17 mouse cellular contexts compared by ENCODE assay signal in the genomic region with DNA sequence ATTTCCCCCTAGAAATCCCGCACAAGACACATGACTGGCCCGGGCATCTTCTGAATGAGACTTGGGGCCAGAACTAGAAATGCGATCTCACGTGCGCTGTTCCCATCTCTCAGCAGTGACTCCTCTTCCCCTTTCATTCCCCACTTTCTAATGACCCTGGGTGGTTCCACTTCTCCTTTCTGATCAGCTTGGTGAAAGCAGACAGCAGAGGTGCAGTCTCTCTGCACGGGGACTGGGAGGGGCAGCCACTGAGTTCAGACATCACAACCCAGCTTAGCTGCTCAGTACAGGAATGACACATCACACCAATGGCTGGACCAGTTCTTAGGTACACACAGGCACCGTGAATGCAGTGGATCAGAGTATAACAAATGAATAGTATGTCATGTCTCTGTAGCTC. TPM values are rescaled to one million over a fixed set of nuclear protein-coding genes. Genes with fewer than 3 reads are reported as not detected.
DNase-seq lines count a peak whose midpoint lies in the region; ATAC-seq and TF ChIP-seq lines count a peak whose summit lies in the region.
"Had no signal": no experiment of that assay in that cellular context is flagged by ENCODE, and none has a peak within 500 bp of the region (broad histone marks: within the 10 kb centered on the region; RNA-seq: fewer than 3 reads in every experiment).

No protein-coding gene starts in this region.

- no peak overlapping the region for H3K9ac ChIP-seq in liver, adult 2 months (ENCODE audit: low read depth, low read length)
- H3K9ac ChIP-seq in liver, embryonic 11.5 days (ENCODE audit: low read depth, low read length): no peak overlapping the region
- H3K9ac ChIP-seq in CH12.LX (ENCODE audit: insufficient read depth, low read depth): no peak overlapping the region
- H3K9ac ChIP-seq in midbrain, embryonic 16.5 days (ENCODE audit: low read depth, low read length): no peak overlapping the region
- H3K9ac ChIP-seq: forebrain, embryonic 13.5 days; heart, embryonic 15.5 days; limb, embryonic 12.5 days; neural tube, embryonic 13.5 days had no signal

- no peak; the same call in 1 of the 2 replicates for TF ChIP-seq RAD21 in CH12.LX (IDR thresholded peaks at IDR 0.05; ENCODE audit: low read depth, low read length)

- no peak overlapping the region for H3K27ac ChIP-seq in liver, adult 2 months (replicated peaks; ENCODE audit: insufficient read depth, low read depth, low read length)
- H3K27ac ChIP-seq in liver, embryonic 11.5 days (ENCODE audit: low read depth, low read length): no peak overlapping the region
- peak overlapping the region; percentile 29; the same call in 1 of the 2 replicates for H3K27ac ChIP-seq in CH12.LX (ENCODE audit: insufficient read depth, low read depth)
- H3K27ac ChIP-seq in midbrain, embryonic 16.5 days (ENCODE audit: low read length): no peak overlapping the region
- H3K27ac ChIP-seq: forebrain, embryonic 13.5 days; heart, embryonic 15.5 days; hindbrain, embryonic 10.5 days; limb, embryonic 12.5 days; neural tube, embryonic 13.5 days had no signal

- dilution Hi-C loops in CH12.LX (cut with MboI; ENCODE audit: extremely low pct_ligation_motif_present, extremely low pct_unique_long_range_greater_than_20kb, low sequenced_read_pairs): no loop called here

- TF ChIP-seq EP300 in CH12.LX (IDR thresholded peaks at IDR 0.05; ENCODE audit: low read length): peak; percentile 97

- H3K4me1 ChIP-seq in liver, adult 2 months (ENCODE audit: control insufficient read depth, insufficient read depth, low read length): no peaks in the 10 kb centered on the region
- no peaks in the 10 kb centered on the region for H3K4me1 ChIP-seq in liver, embryonic 11.5 days (replicated peaks; ENCODE audit: control insufficient read depth, insufficient read depth, low read length)
- H3K4me1 ChIP-seq in CH12.LX (ENCODE audit: control insufficient read depth in 1 of 2, insufficient read depth in 2 of 2): peaks cover 34 to 67% of the 10 kb centered on the region in 2 experiments
- peaks cover 3% of the 10 kb centered on the region; the same call in 1 of the 2 replicates for H3K4me1 ChIP-seq in midbrain, embryonic 16.5 days (ENCODE audit: control insufficient read depth, insufficient read depth, low read length)

- no peaks in the 10 kb centered on the region for H3K27me3 ChIP-seq in liver, adult 2 months (ENCODE audit: control insufficient read depth, insufficient read depth, low read length)
- no peaks in the 10 kb centered on the region for H3K27me3 ChIP-seq in liver, embryonic 11.5 days (replicated peaks; ENCODE audit: control insufficient read depth, insufficient read depth, low read length)
- no peaks in the 10 kb centered on the region for H3K27me3 ChIP-seq in CH12.LX (replicated peaks)
- H3K27me3 ChIP-seq in midbrain, embryonic 16.5 days (ENCODE audit: control insufficient read depth, insufficient read depth, low read depth, low read length): no peaks in the 10 kb centered on the region
- H3K27me3 ChIP-seq: heart, embryonic 15.5 days had no signal

- 77% methylated on average over 7 of the region's 7 CpGs for WGBS in liver, adult 2 months
- 56% methylated on average over 7 of the region's 7 CpGs for WGBS in liver, embryonic 11.5 days
- 87% methylated on average over 7 of the region's 7 CpGs for WGBS in midbrain, embryonic 16.5 days

- H3K9me3 ChIP-seq in liver, embryonic 11.5 days (ENCODE audit: control insufficient read depth, low read length): no peaks in the 10 kb centered on the region
- peaks cover 2% of the 10 kb centered on the region for H3K9me3 ChIP-seq in CH12.LX (replicated peaks; ENCODE audit: low read length)
- no peaks in the 10 kb centered on the region for H3K9me3 ChIP-seq in midbrain, embryonic 16.5 days (replicated peaks; ENCODE audit: control insufficient read depth, low read length, poor library complexity, severe bottlenecking)
- H3K9me3 ChIP-seq: forebrain, embryonic 13.5 days; heart, embryonic 15.5 days; hindbrain, embryonic 10.5 days; limb, embryonic 12.5 days; neural tube, embryonic 13.5 days had no signal

- no peaks in the 10 kb centered on the region for H3K79me2 ChIP-seq in liver, adult 2 months (ENCODE audit: control insufficient read depth, insufficient read depth, low read length)
- H3K79me2 ChIP-seq in CH12.LX (replicated peaks; ENCODE audit: control insufficient read depth, extremely low read depth, insufficient read depth, poor library complexity, severe bottlenecking): no peaks in the 10 kb centered on the region; the same call in 1 of the 2 replicates

- H3K4me3 ChIP-seq in liver, adult 2 months (ENCODE audit: insufficient read depth, low read depth, low read length): no peak overlapping the region
- H3K4me3 ChIP-seq in liver, embryonic 11.5 days (ENCODE audit: low read depth, low read length): no peak overlapping the region
- H3K4me3 ChIP-seq in CH12.LX (replicated peaks in 1 of 3; ENCODE audit: low read depth in 2 of 3, low read length in 2 of 3, poor library complexity in 1 of 3): no peak overlapping the region
- no peak overlapping the region for H3K4me3 ChIP-seq in midbrain, embryonic 16.5 days (ENCODE audit: low read depth, low read length)
- H3K4me3 ChIP-seq: forebrain, embryonic 13.5 days; heart, embryonic 15.5 days; hindbrain, embryonic 10.5 days; limb, embryonic 12.5 days; neural tube, embryonic 13.5 days had no signal

- no peak overlapping the region for H3K4me2 ChIP-seq in liver, embryonic 11.5 days
- peak overlapping the region; percentile 3; the same call in 1 of the 2 replicates for H3K4me2 ChIP-seq in CH12.LX (ENCODE audit: insufficient read depth, low read depth, poor library complexity, severe bottlenecking)
- no peak overlapping the region for H3K4me2 ChIP-seq in midbrain, embryonic 16.5 days (ENCODE audit: low read length)
- H3K4me2 ChIP-seq: forebrain, embryonic 13.5 days; heart, embryonic 15.5 days; limb, embryonic 12.5 days; neural tube, embryonic 13.5 days had no signal

- H3K36me3 ChIP-seq in liver, adult 2 months (ENCODE audit: control insufficient read depth, insufficient read depth, low read length): no peaks in the 10 kb centered on the region
- H3K36me3 ChIP-seq in liver, embryonic 11.5 days (ENCODE audit: control insufficient read depth, insufficient read depth, low read length): no peaks in the 10 kb centered on the region
- H3K36me3 ChIP-seq in CH12.LX (replicated peaks in 1 of 2; ENCODE audit: control insufficient read depth in 1 of 2, insufficient read depth in 1 of 2, low read length in 1 of 2): peaks cover 23 to 52% of the 10 kb centered on the region in 2 experiments
- H3K36me3 ChIP-seq in midbrain, embryonic 16.5 days (ENCODE audit: control insufficient read depth, insufficient read depth, low read length): no peaks in the 10 kb centered on the region
- H3K36me3 ChIP-seq: heart, embryonic 15.5 days; hindbrain, embryonic 10.5 days; limb, embryonic 12.5 days; neural tube, embryonic 13.5 days had no signal

- in situ Hi-C loops in CH12.LX (cut with MboI; ENCODE audit: low pct_ligation_motif_present, low pct_unique_long_range_greater_than_20kb, low sequenced_read_pairs): no loop called here

- TF ChIP-seq POLR2A in liver, adult 2 months (IDR thresholded peaks at IDR 0.05; ENCODE audit: extremely low read depth, insufficient read depth, low read length): no peak
- no peak; the same call in 1 of the 2 replicates for TF ChIP-seq POLR2A in CH12.LX (IDR thresholded peaks at IDR 0.05; ENCODE audit: low read depth, low read length)

- TF ChIP-seq CTCF in liver, adult 2 months (IDR thresholded peaks at IDR 0.05; ENCODE audit: low read depth, low read length): no peak
- no peak for TF ChIP-seq CTCF in CH12.LX (conservative IDR thresholded peaks at IDR 0.05 in 1 of 2, IDR thresholded peaks at IDR 0.05 in 1 of 2; ENCODE audit: low read depth in 2 of 2, low read length in 2 of 2)

- no peak for ATAC-seq in liver, embryonic 11.5 days (replicated peaks; ENCODE audit: low FRiP score)
- ATAC-seq in midbrain, embryonic 16.5 days: no peak
- ATAC-seq: forebrain, embryonic 13.5 days had no signal

- DNase-seq in liver, adult 2 months (ENCODE audit: extremely low read depth, low read depth, low spot score): peak; percentile 27
- no peak for DNase-seq in liver, embryonic 11.5 days (ENCODE audit: low spot score)
- DNase-seq in CH12.LX (ENCODE audit: extremely low read depth): peak; percentile 91
- peak; percentile 69 for DNase-seq in lung, postnatal 36 days
- DNase-seq in spleen, postnatal 36 days (ENCODE audit: low spot score in 2 of 2): peak; percentile 63 to 65
- DNase-seq in kidney, postnatal 10 days: no peak
- DNase-seq: adrenal gland, postnatal 36 days; cerebellum, postnatal 10 days; kidney, adult 18-20 months; kidney, postnatal 14 days; right cerebral cortex, postnatal 25 days had no signal

TF ChIP-seq in CH12.LX, 34 proteins besides CTCF, POLR2A, EP300 and RAD21 (continues in another document):
- TF ChIP-seq MEF2A (IDR thresholded peaks at IDR 0.05; ENCODE audit: borderline replicate concordance, low read depth, low read length): peak; percentile 91
- peak; percentile 81 for TF ChIP-seq JUN (IDR thresholded peaks at IDR 0.05; ENCODE audit: insufficient read depth, low read depth, low read length)
- peak; percentile 83 for TF ChIP-seq MXI1 (IDR thresholded peaks at IDR 0.05; ENCODE audit: low read depth, low read length)
- TF ChIP-seq GABPA (IDR thresholded peaks at IDR 0.05; ENCODE audit: insufficient replicate concordance, low read depth, low read length): no peak
- no peak for TF ChIP-seq CHD1 (IDR thresholded peaks at IDR 0.05; ENCODE audit: low read depth, low read length)
- no peak for TF ChIP-seq ELF1 (IDR thresholded peaks at IDR 0.05; ENCODE audit: low read depth, low read length)
- TF ChIP-seq ZMIZ1 (IDR thresholded peaks at IDR 0.05; ENCODE audit: low read depth, low read length): peak; percentile 53; the same call in 1 of the 2 replicates
- no peak for TF ChIP-seq NELFE (IDR thresholded peaks at IDR 0.05; ENCODE audit: low read depth, low read length)
- peak; percentile 98 for TF ChIP-seq RCOR1 (conservative IDR thresholded peaks at IDR 0.05; ENCODE audit: low read depth, low read length)

RNA-seq across cellular contexts. Expression of a gene that starts 24.2 kb away (rescaled TPM):
- 0.74 and 1.8 TPM in 2 replicates for total RNA-seq in liver, adult 2 months (2014; rRNA removed)
- polyA plus RNA-seq in liver, adult 2 months (2012; rRNA removed): 0.39 and 0.76 TPM in 2 replicates
- polyA plus RNA-seq in liver, embryonic 11.5 days (2014; fragmentation: Nextera tagmentation; extraction: Ambion mirVana): 6.8 and 8.6 TPM in 2 replicates
- total RNA-seq in CH12.LX (2012; rRNA removed) (137 and 141 TPM in 2 replicates), CH12.LX (2014; rRNA removed) (128 and 142 TPM in 2 replicates)
- 89.2 and 104 TPM in 2 replicates for polyA plus RNA-seq in CH12.LX (2012; ENCODE audit: insufficient read length, low read depth)
- 0.59 and 1.3 TPM in 2 replicates for polyA plus RNA-seq in midbrain, embryonic 16.5 days (2015; fragmentation: Nextera tagmentation; extraction: Ambion mirVana)

RNA-seq across cellular contexts. Expression of a gene that starts 35.6 kb away (rescaled TPM):
- 2.8 and 11.9 TPM in 2 replicates for total RNA-seq in liver, adult 2 months (2014; rRNA removed)
- polyA plus RNA-seq in liver, adult 2 months (2012; rRNA removed): 2.8 and 4.1 TPM in 2 replicates
- 3.3 and 3.9 TPM in 2 replicates for polyA plus RNA-seq in liver, embryonic 11.5 days (2014; fragmentation: Nextera tagmentation; extraction: Ambion mirVana)
- 0.04 TPM in 1 of 2 replicates, not detected in the other for total RNA-seq in CH12.LX (2012; rRNA removed)
- total RNA-seq in CH12.LX (2014; rRNA removed): not detected in 2 replicates
- polyA plus RNA-seq in CH12.LX (2012; ENCODE audit: insufficient read length, low read depth): 0.14 and 0.17 TPM in 2 replicates
- polyA plus RNA-seq in midbrain, embryonic 16.5 days (2015; fragmentation: Nextera tagmentation; extraction: Ambion mirVana): 5.5 and 5.8 TPM in 2 replicates

Comparison
In these comparisons a context has a peak if more than half of its experiments do, and no peak if none do; other contexts are left out.
1. DNase-seq: peak in liver, adult 2 months (single experiment), CH12.LX (single experiment), lung, postnatal 36 days (single experiment) and spleen, postnatal 36 days (2 of 2); none in liver, embryonic 11.5 days (single experiment) and kidney, postnatal 10 days (single experiment).